Mouse (Mus musculus): Measurements from ENCODE around the gene Scaf8.

GRCm38 (mm10) chr17:3148853-3149252 lies 34.1 kb downstream of the Scaf8 start:
- TF ChIP-seq CTCF (IDR thresholded peaks at IDR 0.05; ENCODE audit: extremely low read depth, insufficient read depth, low read length) (no peak), POLR2A (IDR thresholded peaks at IDR 0.05; ENCODE audit: extremely low read depth, insufficient read depth, low read length) (no peak)

All from cortical plate, adult 2 months (tissue).